Mouse (Mus musculus): ENCODE results near the gene Nsd1. TPM values are rescaled to one million over a fixed set of nuclear protein-coding genes. Genes with fewer than 3 reads are reported as not detected.

Nsd1 gene
- polyA plus RNA-seq, 1 experiment from 2014 or later: 44.6 TPM

- Histone ChIP-seq H3K9me3 (replicated peaks; ENCODE audit: control insufficient read depth, low read length) (no peaks in the 10 kb centered on the region), H3K4me1 (ENCODE audit: control insufficient read depth, insufficient read depth, low read length) (no peaks in the 10 kb centered on the region), H3K9ac (ENCODE audit: low read length) (no peak overlapping the region), H3K4me3 (replicated peaks; ENCODE audit: low read length) (no peak overlapping the region), H3K4me2 (ENCODE audit: low read depth, low read length) (no peak overlapping the region), H3K27ac (ENCODE audit: low read length) (no peak overlapping the region), H3K36me3 (ENCODE audit: control insufficient read depth, insufficient read depth, low read length) (no peaks in the 10 kb centered on the region), H3K27me3 (ENCODE audit: control insufficient read depth, insufficient read depth, low read length) (no peaks in the 10 kb centered on the region)
- 83% methylated on average over 4 of the region's 4 CpGs for WGBS
- no peak for ATAC-seq (ENCODE audit: insufficient read depth, low FRiP score)
Measured at GRCm38 (mm10) chr13:55335701-55336100, 126.1 kb downstream of the Nsd1 start.

- WGBS: 65% methylated on average over 10 of the region's 10 CpGs
- Histone ChIP-seq H3K27me3 (ENCODE audit: control insufficient read depth, insufficient read depth, low read length) (no peaks in the 10 kb centered on the region), H3K9me3 (replicated peaks; ENCODE audit: control insufficient read depth, low read length) (no peaks in the 10 kb centered on the region), H3K4me1 (ENCODE audit: control insufficient read depth, insufficient read depth, low read length) (no peaks in the 10 kb centered on the region), H3K27ac (ENCODE audit: low read length) (no peak overlapping the region), H3K9ac (ENCODE audit: low read length) (no peak overlapping the region), H3K4me3 (replicated peaks; ENCODE audit: low read length) (no peak overlapping the region), H3K36me3 (ENCODE audit: control insufficient read depth, insufficient read depth, low read length) (no peaks in the 10 kb centered on the region), H3K4me2 (ENCODE audit: low read depth, low read length) (no peak overlapping the region)
- ATAC-seq (ENCODE audit: insufficient read depth, low FRiP score): no peak
Measured at GRCm38 (mm10) chr13:55337341-55337975, 127.9 kb downstream of the Nsd1 start.

DNA sequence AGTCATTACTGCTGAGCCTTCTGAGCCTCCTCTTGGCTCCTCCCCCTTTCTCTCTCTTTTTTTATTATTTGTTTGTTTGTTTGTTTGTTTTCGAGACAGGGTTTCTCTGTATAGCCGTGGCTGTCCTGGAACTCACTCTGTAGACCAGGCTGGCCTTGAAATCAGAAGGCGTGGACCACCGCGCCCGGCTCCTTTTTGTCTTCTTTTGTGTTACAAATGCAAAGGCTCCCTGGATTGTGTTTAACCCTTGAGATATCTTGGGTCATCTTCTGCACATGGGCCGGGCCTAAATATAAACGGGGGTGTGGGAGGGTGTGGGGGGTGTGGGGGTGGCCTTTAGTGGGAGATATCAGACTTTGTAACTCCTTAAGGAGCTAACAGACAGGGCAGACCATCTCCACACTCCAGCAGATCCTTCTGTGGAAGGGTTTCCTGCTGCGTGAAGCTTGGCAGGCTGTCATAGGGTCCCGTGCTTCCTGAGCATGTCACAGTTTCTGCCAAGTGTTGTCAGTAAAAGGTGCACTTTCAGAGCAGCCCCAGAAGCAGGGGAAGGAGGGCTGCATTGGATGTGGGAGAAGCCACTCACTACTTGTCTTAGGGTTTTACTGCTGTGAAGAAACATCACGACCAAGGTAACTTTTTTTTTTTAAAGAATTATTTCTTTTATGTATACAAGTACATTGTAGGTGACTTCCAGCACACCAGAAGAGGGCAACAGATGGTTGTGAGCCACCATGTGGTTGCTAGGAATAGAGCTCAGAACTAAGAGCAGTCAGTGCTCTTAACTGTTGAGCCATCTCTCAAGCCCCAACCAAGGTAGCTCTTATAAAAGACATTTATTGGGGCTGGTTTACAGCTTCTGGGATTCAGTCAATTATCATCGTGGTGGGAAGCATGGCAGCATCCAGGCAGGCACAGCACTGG lies 128.8 kb downstream of the Nsd1 start:
- no peak for ATAC-seq (ENCODE audit: insufficient read depth, low FRiP score)
- Histone ChIP-seq H3K4me2 (ENCODE audit: low read depth, low read length) (no peak overlapping the region), H3K27ac (ENCODE audit: low read length) (no peak overlapping the region), H3K36me3 (ENCODE audit: control insufficient read depth, insufficient read depth, low read length) (no peaks in the 10 kb centered on the region), H3K4me3 (replicated peaks; ENCODE audit: low read length) (no peak overlapping the region), H3K9me3 (replicated peaks; ENCODE audit: control insufficient read depth, low read length) (no peaks in the 10 kb centered on the region), H3K27me3 (ENCODE audit: control insufficient read depth, insufficient read depth, low read length) (no peaks in the 10 kb centered on the region), H3K4me1 (ENCODE audit: control insufficient read depth, insufficient read depth, low read length) (no peaks in the 10 kb centered on the region), H3K9ac (ENCODE audit: low read length) (no peak overlapping the region)
- 54% methylated on average over 12 of the region's 12 CpGs for WGBS

GRCm38 (mm10) chr13:55339259-55339658 lies 129.7 kb downstream of the Nsd1 start:
- peak; percentile 84 for ATAC-seq (ENCODE audit: insufficient read depth, low FRiP score)

DNA sequence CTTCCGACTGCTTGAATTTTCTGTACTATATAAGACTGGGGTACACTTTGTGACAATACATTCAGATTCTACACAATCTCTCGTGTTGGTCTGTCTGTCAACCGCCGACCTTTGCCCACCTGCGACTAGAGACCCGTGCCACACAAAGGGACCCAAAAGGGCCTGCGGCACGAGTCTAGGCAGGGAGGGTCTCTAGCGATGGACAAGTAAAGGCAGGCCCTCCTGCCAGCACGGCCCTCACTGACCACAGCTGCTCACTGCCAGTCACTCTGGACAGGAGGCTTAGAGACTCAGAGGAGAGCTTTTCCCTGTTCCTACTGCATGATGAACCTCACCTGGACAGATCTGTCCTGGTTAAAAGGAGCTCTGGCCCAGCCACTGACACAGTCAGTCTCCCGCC lies 132.9 kb downstream of the Nsd1 start:
- WGBS: 25% methylated on average over 11 of the region's 11 CpGs
- no peak overlapping the region for H3K27ac ChIP-seq (ENCODE audit: low read length)
- no peaks in the 10 kb centered on the region for H3K9me3 ChIP-seq (replicated peaks; ENCODE audit: control insufficient read depth, low read length)
- no peak for ATAC-seq (ENCODE audit: insufficient read depth, low FRiP score)
- H3K4me2 ChIP-seq (ENCODE audit: low read depth, low read length): no peak overlapping the region
- H3K9ac ChIP-seq (ENCODE audit: low read length): no peak overlapping the region
- H3K36me3 ChIP-seq (ENCODE audit: control insufficient read depth, insufficient read depth, low read length): peaks cover 16% of the 10 kb centered on the region
- no peak overlapping the region for H3K4me3 ChIP-seq (replicated peaks; ENCODE audit: low read length)
- H3K4me1 ChIP-seq (ENCODE audit: control insufficient read depth, insufficient read depth, low read length): no peaks in the 10 kb centered on the region
- H3K27me3 ChIP-seq (ENCODE audit: control insufficient read depth, insufficient read depth, low read length): no peaks in the 10 kb centered on the region

More at GRCm38 (mm10) chr13:55339259-55339658, 129.7 kb downstream of the Nsd1 start:
- Histone ChIP-seq H3K4me3 (replicated peaks; ENCODE audit: low read length) (no peak overlapping the region), H3K9me3 (replicated peaks; ENCODE audit: control insufficient read depth, low read length) (no peaks in the 10 kb centered on the region), H3K27me3 (ENCODE audit: control insufficient read depth, insufficient read depth, low read length) (no peaks in the 10 kb centered on the region), H3K9ac (ENCODE audit: low read length) (no peak overlapping the region), H3K4me1 (ENCODE audit: control insufficient read depth, insufficient read depth, low read length) (no peaks in the 10 kb centered on the region), H3K4me2 (ENCODE audit: low read depth, low read length) (no peak overlapping the region), H3K36me3 (ENCODE audit: control insufficient read depth, insufficient read depth, low read length) (no peaks in the 10 kb centered on the region), H3K27ac (ENCODE audit: low read length) (no peak overlapping the region)
- 25% methylated on average over 2 of the region's 2 CpGs for WGBS

- Histone ChIP-seq H3K4me2 (ENCODE audit: low read depth, low read length) (no peak overlapping the region), H3K36me3 (ENCODE audit: control insufficient read depth, insufficient read depth, low read length) (peaks cover 30% of the 10 kb centered on the region), H3K9me3 (replicated peaks; ENCODE audit: control insufficient read depth, low read length) (no peaks in the 10 kb centered on the region), H3K9ac (ENCODE audit: low read length) (no peak overlapping the region), H3K4me3 (replicated peaks; ENCODE audit: low read length) (no peak overlapping the region), H3K27me3 (ENCODE audit: control insufficient read depth, insufficient read depth, low read length) (no peaks in the 10 kb centered on the region), H3K27ac (ENCODE audit: low read length) (no peak overlapping the region), H3K4me1 (ENCODE audit: control insufficient read depth, insufficient read depth, low read length) (no peaks in the 10 kb centered on the region)
- WGBS: 80% methylated on average over 7 of the region's 7 CpGs
- no peak for ATAC-seq (ENCODE audit: insufficient read depth, low FRiP score)
Measured at GRCm38 (mm10) chr13:55344286-55344685, 134.7 kb downstream of the Nsd1 start.

- Histone ChIP-seq H3K4me1 (ENCODE audit: control insufficient read depth, insufficient read depth, low read length) (no peaks in the 10 kb centered on the region), H3K36me3 (ENCODE audit: control insufficient read depth, insufficient read depth, low read length) (peaks cover 36% of the 10 kb centered on the region), H3K9me3 (replicated peaks; ENCODE audit: control insufficient read depth, low read length) (no peaks in the 10 kb centered on the region), H3K4me3 (replicated peaks; ENCODE audit: low read length) (no peak overlapping the region), H3K4me2 (ENCODE audit: low read depth, low read length) (no peak overlapping the region), H3K9ac (ENCODE audit: low read length) (no peak overlapping the region), H3K27ac (ENCODE audit: low read length) (no peak overlapping the region), H3K27me3 (ENCODE audit: control insufficient read depth, insufficient read depth, low read length) (no peaks in the 10 kb centered on the region)
- WGBS: 82% methylated on average over 11 of the region's 11 CpGs
- no peak for ATAC-seq (ENCODE audit: insufficient read depth, low FRiP score)
Measured at GRCm38 (mm10) chr13:55346745-55347144, 137.2 kb downstream of the Nsd1 start.

- Histone ChIP-seq H3K9me3 (replicated peaks; ENCODE audit: control insufficient read depth, low read length) (no peaks in the 10 kb centered on the region), H3K9ac (ENCODE audit: low read length) (peak overlapping the region; percentile 96), H3K27ac (ENCODE audit: low read length) (no peak overlapping the region), H3K4me2 (ENCODE audit: low read depth, low read length) (peak overlapping the region; percentile 77), H3K36me3 (ENCODE audit: control insufficient read depth, insufficient read depth, low read length) (peaks cover 16% of the 10 kb centered on the region; the same call in 1 of the 2 replicates), H3K27me3 (ENCODE audit: control insufficient read depth, insufficient read depth, low read length) (no peaks in the 10 kb centered on the region), H3K4me3 (replicated peaks; ENCODE audit: low read length) (peak overlapping the region; percentile 99), H3K4me1 (ENCODE audit: control insufficient read depth, insufficient read depth, low read length) (peaks cover 14% of the 10 kb centered on the region)
- no peak for ATAC-seq (ENCODE audit: insufficient read depth, low FRiP score)
Measured at GRCm38 (mm10) chr13:55361145-55361544, 151.6 kb downstream of the Nsd1 start.

GRCm38 (mm10) chr13:55361974-55362452 lies 152.4 kb downstream of the Nsd1 start:
- ATAC-seq (ENCODE audit: insufficient read depth, low FRiP score): peak; percentile 31
- no peaks in the 10 kb centered on the region for H3K27me3 ChIP-seq (ENCODE audit: control insufficient read depth, insufficient read depth, low read length)
- peak overlapping the region; percentile 96 for H3K9ac ChIP-seq (ENCODE audit: low read length)
- peak overlapping the region; percentile 77 for H3K4me2 ChIP-seq (ENCODE audit: low read depth, low read length)
- peaks cover 15% of the 10 kb centered on the region; the same call in 1 of the 2 replicates for H3K36me3 ChIP-seq (ENCODE audit: control insufficient read depth, insufficient read depth, low read length)
- peak overlapping the region; percentile 97 for H3K27ac ChIP-seq (ENCODE audit: low read length)
- 1% methylated on average over 32 of the region's 32 CpGs for WGBS
- peaks cover 14% of the 10 kb centered on the region for H3K4me1 ChIP-seq (ENCODE audit: control insufficient read depth, insufficient read depth, low read length)
- peak overlapping the region; percentile 99 for H3K4me3 ChIP-seq (replicated peaks; ENCODE audit: low read length)
- no peaks in the 10 kb centered on the region for H3K9me3 ChIP-seq (replicated peaks; ENCODE audit: control insufficient read depth, low read length)
